Mouse (Mus musculus) myocyte (in vitro differentiated cells): ENCODE results near the gene Camk2n1.

Source experiments
- CEBPB ChIP-seq: IDR thresholded peaks from 2 replicates; pipeline ENCODE4 v1.6.1; 2011; ENCODE audit warnings: mild to moderate bottlenecking, moderate library complexity; ENCODE audit not compliant: poor library complexity, insufficient read depth, severe bottlenecking
- E2F4 ChIP-seq: IDR thresholded peaks from one replicate; pipeline ENCODE4 v1.6.1; 2011; ENCODE audit warnings: mild to moderate bottlenecking, control low read depth, moderate library complexity; ENCODE audit not compliant: insufficient read depth
- MAX ChIP-seq: IDR thresholded peaks from one replicate; pipeline ENCODE4 v1.6.1; 2011; ENCODE audit warnings: low read depth, mild to moderate bottlenecking, control low read depth
- MYOD1 ChIP-seq, 3 experiments: IDR thresholded peaks; one replicate each; pipeline ENCODE4 v1.6.1; 2011; ENCODE audit warnings: control low read depth in 2 of 3, low read depth in 2 of 3, mild to moderate bottlenecking in 2 of 3, moderate library complexity in 1 of 3; ENCODE audit not compliant: insufficient read length in 2 of 3, control insufficient read depth in 1 of 3
- POLR2A ChIP-seq: IDR thresholded peaks from one replicate; pipeline ENCODE4 v1.6.1; 2011; ENCODE audit warnings: low read depth, mild to moderate bottlenecking, control low read depth, moderate library complexity; ENCODE audit not compliant: insufficient read length
- POLR2AphosphoS2 ChIP-seq: IDR thresholded peaks from one replicate; pipeline ENCODE4 v1.6.1; 2011; ENCODE audit warnings: low read depth, control low read depth; ENCODE audit not compliant: insufficient read length
- SRF ChIP-seq: IDR thresholded peaks from one replicate; pipeline ENCODE4 v1.6.1; 2011; ENCODE audit warnings: low read depth; ENCODE audit not compliant: control insufficient read depth, insufficient read length
- TCF12 ChIP-seq: IDR thresholded peaks from one replicate; pipeline ENCODE4 v1.6.1; 2011; ENCODE audit warnings: mild to moderate bottlenecking, control low read depth; ENCODE audit not compliant: poor library complexity, insufficient read depth, severe bottlenecking
- TCF3 ChIP-seq: IDR thresholded peaks from one replicate; pipeline ENCODE4 v1.6.1; 2011; ENCODE audit warnings: low read depth, control low read depth; ENCODE audit not compliant: insufficient read length
- USF1 ChIP-seq: IDR thresholded peaks from one replicate; pipeline ENCODE4 v1.6.1; 2011; ENCODE audit warnings: low read depth, mild to moderate bottlenecking, control low read depth, moderate library complexity

DNA sequence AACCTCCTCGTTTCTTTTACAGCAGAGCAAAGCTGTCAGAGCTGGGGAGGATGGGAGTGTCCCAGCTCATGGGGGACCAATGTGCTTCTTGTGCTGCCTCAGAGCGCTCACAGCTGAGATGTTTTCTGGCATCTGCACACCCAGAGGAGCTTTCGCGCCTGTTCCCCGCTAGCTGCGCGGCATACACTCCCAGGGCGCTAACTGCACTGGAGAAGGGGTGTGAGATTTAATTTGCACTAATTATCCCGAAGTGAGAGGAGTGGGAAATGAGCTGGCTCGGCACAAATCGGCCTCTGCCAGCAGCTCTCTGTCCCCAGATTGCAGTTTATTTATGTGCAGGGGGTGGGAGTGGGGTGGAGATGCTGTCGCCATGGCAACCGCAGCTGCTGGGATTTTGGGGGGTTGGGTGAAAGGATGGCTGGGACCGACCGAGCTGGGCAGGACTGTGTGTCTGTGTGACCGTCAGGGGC is 50.6 kb downstream of the Camk2n1 start:
- TF ChIP-seq TCF12 (no peak), MYOD1 (IDR thresholded peaks at IDR 0.05; ENCODE audit: control insufficient read depth in 1 of 3, insufficient read length in 2 of 3, low read depth in 2 of 3) (no peak), POLR2A (no peak), POLR2AphosphoS2 (no peak), MAX (no peak), CEBPB (no peak), E2F4 (no peak), USF1 (no peak), TCF3 (no peak), SRF (no peak)
